Mouse (Mus musculus) MN1 (cell line): Measurements from ENCODE around the gene Cox4i2.

Experiments
- DNase-seq: peaks from one replicate; pipeline ENCODE4 v3.0.0-alpha.2; 2016; ENCODE audit warnings: low spot score

Gene Cox4i2

DNA sequence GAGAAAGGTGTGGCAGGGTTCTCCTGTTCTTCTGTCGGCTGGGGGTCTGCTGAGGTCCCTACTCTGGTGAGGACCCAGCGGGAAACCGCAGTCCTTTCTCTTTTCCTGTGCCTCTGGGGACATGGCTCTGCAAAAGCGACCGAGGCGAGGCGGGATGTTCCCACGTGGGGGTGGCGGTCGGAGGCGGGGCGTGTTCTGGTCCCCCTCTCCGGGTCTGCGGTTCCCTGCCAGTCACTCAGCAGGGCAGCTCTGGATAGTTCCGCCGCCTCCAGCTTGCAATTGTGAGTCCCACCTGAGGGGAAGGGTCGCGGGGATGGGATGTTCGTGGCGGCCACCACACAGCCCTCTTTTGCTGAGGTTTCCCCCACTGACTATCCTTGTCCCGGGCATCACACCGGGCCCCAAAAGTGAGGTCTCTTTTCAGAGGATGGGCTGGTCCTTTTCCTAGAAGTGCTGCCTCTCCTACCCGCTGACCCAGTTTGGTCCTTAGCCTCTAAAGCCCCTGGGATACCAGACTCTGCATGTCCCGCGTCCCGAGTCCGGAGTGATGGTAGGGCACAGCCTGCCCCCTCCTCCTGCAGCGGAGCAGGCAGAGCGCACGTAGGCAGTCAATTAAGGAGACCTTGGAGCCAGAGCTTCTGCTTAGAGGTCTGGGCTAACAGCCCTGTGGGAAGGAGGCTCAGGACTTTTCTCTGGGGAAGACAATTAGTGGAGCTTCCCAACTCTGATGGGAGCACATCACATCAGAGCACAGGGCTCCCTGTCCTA is at the start of gene Cox4i2:
Gene Cox4i2 (plus strand): TSS at position 230 of the 768 bp plus-strand sequence.
- DNase-seq, result peak; percentile 23

DNA sequence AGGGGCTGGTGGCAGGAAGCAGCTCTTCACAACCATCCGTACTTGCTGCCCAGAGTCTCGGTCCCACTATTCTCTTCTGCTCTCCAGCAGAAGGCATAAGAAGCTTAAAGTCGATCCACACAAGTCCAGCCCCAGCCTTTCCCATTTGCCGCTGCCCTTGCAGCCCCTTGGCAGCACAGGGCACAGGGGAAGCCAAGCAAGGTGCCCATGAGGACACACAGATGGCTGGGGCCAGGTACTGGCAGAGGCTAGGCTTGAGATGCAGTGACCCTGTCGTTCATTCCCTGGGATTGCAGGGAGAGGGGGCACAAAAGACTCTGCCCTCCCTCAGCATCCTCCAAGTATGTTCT is 49.7 kb upstream of the Cox4i2 start:
- DNase-seq, result no peak

DNA sequence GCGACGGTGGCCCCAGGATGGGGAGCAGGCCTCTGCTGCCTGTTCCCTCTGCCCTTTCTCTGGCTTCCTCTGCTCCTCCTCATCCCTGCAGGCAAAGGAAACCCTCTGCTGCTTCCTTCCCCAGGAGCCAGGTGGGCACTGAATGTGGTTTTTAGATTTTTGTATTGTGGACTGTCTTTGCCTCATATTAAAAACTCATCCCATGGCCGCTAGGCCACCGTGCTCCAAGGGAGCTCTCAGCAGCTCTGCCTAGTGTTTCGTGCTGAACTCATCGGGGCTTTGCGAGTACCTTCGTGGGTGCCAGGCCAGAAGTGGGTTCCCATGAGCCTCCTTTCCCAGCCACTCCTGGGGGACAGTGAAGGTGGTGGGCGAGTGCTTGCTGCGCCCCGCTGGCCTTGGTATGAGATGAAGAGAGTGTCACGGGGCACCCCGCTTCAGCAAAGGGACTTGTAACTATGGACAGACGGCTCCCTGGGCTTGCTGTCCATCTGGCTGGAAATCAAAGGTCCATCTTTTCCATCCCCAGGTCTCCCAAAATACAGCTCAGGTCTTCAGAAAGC is 49.1 kb upstream of the Cox4i2 start:
- DNase-seq, result no peak

DNA sequence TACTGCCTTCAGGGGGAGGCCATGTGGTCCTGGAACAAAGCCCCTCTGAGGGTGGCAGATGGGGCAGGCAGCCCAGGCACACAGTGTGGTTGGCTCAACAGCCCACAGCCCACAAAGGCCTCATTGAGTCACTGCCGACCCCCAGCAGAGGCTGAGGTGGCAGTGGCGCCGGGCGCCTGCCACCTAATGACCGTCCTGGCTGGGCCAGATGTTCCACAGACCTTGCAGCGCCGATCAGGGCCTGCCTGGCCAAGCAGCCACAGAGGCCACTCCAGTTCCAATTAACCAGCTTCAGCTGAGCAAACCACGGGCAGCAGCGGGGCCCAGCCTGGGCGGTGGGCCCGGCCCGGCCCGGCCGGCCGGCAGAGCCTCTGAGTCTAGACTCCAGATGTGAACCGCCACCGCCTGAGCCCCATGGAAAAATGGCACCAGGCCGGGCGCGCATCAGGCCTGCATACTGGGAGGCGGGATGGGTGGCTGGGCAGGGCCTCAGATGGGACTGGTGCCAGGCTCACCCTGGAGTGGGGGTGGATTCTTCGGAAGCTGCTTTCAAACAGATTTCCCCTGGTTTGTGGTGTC is 47.9 kb upstream of the Cox4i2 start:
- DNase-seq, result peak; percentile 83

DNA sequence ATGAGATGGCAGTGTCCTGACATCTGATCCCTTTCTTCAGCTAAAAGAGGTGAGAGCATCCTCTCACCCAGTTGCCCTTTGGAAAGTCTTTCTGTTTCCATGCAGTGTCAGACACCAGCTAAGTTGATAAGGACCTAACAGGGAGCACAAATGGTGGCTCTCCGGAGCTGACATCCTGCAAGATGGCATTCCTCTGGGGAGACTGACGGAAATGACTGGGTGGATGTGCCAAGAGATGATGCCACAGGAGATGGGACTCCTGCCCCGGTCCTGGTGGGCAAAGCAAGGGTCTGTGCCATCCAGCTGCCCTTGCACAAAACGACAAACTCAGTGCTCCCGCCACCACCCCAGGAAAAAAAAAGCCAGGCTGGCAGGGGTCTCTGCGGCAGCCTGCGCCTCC is 46.8 kb upstream of the Cox4i2 start:
- DNase-seq, result no peak

DNA sequence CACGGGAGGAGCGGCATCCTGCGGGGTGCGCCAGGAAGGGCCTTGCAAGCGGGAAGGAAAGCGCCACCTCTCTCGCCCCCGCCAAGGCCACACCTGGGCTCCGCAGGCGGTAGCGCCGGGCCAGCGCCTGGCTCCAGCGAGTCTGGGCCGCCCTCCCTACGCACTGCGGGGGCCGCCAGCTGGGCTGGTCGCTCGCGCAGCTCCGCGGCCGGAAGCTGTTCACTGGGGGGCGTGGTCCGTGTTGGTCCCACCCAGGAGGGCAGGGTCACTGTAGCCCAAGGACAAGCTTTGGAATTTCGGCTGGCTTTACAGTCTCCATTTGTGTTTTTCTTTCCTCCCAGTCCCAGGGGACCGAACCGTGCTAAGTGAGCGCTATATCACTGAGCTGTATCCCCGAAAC is 46.3 kb upstream of the Cox4i2 start:
- DNase-seq, result no peak

DNA sequence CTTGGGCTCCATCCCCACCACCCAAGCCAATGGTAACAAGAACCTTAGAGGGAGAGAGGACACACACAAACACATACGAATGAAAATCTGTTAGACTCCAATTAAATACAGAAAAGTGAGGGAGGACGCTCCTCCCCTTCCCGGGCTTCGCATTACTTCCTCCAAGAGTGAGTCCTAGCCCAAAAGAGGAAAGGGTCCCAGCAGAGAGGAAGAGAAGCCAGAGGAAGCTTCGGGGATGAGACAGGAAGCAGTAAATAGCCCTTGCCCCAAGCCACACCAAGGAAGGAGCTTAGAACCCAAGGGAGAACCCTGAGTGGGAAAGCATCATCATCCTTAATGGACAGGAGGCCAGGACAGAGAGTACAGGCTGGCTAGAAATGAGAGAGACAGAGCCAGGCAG is 44.9 kb upstream of the Cox4i2 start:
- no peak for DNase-seq

DNA sequence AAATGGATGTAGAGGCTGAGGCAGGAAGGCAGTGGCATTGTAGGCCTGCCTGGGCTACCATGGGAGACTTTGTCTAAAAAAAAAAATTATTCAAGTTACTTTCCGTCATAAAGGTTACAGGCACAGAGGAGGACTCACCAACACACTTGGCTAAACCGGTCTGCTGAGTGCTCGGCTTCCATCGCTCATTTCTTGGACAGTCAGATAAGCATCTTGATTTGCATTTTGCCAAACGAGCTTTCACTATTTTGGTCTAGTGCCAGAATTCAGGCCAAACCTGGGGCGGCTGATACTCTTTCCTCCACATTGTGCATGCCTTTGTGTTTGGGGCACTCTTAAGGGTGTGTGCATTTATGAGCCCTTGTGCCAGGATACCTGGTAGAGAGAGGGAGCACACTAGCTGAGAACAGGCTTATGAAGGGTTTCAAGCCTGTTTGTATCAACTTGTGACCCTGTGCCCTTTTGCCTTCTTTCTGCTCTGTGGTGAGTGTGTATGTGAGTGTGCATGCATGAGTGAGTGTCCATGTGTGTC is 37.7 kb upstream of the Cox4i2 start:
- peak; percentile 44 for DNase-seq

DNA sequence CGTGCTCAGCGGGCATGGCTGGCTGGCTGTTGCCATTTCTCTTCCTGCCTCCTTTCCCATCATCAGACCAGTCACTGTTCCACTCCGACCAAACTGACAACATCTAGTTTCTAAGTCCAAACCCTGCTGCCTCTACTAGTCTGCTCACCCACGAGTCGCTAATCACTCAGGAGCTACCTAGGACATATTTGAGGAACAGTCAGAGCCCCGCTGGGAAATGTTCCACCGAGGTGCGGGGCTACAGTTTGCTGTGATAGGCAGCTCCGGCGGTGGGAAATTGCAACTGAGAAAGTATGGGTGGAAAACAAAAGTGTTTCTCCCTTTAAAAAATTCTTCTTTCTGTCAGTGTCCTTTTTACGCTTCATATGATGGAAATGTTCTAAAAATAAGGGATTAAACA is 36.3 kb upstream of the Cox4i2 start:
- DNase-seq, result no peak

DNA sequence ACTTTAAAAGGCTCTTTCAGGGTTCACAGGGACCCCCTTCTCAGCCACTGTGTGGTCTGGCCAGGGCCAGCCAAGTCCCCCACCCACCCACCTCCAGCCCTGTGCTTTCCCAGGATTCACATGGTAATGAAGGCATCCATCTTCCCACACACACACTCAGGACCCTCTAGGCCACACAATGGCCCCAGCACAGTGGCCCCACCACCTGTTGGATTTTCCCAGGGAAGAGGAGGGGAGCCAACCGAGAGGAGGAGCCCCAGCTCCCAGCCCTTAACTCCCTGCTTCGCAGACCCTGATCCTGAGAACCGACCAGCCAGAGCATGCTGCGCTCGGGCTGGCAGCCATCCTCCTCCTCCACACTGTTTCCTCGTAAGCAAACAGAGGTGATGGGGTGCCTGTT is 35.9 kb upstream of the Cox4i2 start:
- no peak for DNase-seq

DNA sequence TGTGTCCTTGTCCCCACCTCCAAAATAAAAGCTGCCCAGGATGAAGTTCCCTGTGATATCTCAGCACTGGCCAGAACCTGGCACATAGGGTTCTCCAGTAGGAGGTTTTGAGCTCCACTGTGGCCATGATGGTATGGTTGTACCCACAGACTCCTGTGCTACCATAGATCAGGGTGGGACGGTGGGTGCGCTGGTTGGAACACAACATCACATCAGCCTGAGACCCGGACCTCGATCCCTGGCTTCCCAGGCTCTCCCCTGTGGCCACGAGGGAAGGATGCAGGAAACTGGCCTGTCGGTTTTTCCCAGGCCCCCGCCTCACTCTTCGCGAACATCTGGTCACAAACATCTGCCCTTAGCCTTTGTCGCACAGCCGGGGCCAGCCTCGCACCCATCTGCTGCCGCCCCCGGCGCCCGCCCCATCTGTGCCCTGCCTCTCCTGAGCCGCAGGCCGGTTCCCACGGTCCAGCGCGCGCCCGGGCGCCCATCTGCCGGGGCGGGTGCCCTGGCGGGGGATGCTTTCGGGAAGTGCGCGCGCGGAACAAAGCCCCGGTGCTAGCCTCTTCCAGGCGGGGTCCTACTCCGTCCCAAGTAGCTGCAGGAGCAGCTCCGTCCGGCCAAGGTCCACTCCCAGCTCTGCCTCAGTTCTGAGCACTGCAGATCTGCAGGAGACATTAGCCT is 30.2 kb upstream of the Cox4i2 start:
- no peak for DNase-seq

DNA sequence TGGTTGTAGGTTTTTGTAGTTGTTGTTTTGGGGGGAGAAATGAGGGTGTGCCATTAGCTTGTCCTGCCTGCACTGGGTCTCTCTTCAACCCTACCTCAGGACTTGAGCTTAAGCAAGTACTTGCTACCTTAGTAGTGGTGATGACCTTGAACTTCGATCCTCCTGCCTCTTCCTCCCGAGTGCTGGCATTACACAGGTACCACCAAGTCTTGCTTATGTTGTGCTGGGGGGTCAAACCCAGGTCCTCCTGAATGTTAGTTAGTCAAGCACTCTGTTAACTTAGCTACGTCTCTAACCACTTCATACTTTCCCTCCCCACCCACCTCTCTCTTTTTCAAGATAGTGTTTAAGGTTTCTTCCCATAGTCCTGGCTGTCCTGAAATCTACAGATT is 29.6 kb upstream of the Cox4i2 start:
- no peak for DNase-seq

DNA sequence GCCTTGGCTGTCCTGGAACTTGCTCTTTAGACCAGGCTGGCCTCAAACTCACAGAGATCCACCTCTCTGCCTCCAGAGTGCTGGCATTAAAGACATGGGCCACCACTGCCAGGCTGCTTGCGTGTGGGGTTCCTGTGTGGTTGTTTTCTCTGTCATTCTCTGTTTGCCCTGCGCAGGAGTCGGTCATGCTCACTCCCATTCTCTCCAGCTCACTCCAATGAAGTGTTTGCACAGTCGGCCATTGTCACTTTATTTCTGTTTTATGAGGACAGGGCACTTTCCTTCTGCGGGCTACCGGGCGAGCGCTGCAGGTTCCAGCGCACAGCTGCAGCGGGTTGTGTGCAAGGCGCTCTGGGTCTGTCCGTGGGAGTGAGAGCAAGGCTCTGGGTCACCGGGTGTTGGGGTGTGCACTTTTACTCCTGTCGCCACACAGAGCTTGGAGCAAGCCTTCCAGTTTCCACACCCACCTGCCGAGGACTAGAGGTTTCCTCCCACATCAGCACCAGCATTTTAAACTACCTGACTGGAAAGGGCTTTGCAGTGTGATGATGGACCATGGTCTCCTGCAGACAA is 28.7 kb upstream of the Cox4i2 start:
- no peak for DNase-seq

DNA sequence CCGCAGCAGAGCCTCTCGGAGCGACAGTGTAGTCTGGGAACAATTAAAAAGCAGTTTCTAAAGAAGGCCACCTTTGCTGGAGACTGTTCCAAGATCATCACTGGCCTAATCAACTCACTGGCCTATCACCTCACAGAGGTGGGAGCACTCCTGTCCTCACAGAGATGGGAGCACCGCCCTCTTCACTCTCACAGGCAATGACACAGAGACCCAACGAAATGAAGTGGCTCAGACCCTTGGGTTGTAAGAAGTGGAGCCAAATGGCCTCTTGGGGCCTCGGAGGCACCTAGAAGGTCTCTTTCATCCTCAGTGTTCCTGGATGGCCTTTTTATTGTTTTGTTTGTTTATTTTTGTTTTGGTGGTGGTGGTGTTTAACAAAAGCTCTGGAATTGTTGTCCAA is 27.8 kb upstream of the Cox4i2 start:
- DNase-seq, result no peak

DNA sequence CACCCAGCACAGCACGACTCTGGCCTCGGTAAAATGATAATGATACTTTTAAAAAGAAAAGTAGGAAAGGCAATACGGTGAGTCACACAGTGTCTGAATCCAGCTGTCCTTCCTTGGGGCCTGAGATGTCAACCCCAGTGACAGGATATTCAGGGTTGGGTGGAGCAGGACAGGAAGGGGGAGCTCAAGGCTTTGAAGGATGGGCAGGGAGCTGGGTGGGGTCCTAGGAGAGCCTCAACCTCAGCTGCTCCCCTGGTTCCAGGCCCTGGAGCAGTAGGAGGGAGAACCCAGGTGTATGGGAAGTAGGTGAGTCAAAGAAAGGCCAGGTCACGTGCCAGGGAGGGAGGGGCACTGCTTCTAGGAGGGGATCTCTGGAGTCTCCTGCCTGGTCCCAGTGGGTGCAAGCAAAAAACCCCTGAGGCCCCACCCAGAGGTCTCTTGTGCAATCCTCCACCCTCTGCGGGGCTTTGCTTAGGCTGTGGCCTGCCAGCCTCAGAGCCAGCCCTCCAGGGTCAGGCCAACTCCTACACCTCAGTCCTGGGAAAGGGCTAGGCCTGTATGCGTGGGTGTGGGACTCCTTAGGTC is 27.1 kb upstream of the Cox4i2 start:
- no peak for DNase-seq

DNA sequence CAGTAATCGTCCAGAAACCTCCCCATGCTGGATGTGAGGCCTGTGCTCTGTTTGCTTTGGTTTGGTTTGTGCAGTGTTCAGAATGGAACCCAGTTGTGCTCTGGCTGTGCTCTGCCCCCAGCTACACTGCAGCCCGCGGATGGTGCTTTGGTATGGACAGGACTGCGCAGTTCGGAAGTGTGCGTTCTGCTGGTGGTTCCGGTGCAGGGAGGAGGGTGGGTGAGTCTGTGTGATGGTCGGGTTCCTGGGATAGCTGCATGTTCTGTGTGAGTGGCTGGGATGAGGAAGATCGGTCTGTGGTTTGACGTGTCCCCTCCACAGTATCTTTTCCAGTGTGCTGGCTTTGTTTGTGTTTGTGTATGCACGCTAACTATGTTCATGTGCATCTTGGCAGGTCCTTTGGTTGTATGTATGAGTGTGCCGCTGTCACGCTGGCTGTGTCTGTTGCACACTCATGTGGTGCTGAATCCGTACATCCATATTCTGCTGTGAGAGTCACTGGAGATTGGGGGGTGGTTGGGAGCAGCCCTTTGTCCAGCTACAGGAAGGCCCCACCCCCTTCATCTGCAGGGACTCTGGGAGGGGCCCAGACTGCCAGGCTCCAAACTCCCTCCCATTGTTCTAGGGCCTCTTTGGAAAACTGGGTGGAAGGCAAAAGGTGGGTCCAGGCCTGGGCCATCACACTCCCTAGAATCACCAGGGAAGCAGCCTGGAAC is 26.0 kb upstream of the Cox4i2 start:
- no peak for DNase-seq

DNA sequence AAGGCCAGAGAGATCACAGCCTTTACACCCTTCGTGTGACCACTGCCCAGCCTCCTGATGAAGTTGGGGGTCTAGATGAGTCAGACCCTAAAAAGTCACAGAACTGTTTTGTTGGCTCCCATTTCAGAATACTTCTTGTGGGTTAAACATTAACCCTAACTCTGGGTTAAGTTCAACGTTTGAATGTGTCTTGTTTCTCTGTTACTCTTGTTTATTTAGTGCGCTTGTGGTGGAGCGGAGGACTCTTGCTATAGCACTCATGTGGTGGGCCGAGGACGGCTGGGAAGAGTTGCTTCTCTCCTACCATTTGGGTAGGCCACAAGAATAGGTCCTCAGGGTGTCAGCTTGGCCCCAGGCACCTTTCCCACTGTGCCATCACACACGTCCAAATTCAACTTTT is 25.4 kb upstream of the Cox4i2 start:
- no peak for DNase-seq

DNA sequence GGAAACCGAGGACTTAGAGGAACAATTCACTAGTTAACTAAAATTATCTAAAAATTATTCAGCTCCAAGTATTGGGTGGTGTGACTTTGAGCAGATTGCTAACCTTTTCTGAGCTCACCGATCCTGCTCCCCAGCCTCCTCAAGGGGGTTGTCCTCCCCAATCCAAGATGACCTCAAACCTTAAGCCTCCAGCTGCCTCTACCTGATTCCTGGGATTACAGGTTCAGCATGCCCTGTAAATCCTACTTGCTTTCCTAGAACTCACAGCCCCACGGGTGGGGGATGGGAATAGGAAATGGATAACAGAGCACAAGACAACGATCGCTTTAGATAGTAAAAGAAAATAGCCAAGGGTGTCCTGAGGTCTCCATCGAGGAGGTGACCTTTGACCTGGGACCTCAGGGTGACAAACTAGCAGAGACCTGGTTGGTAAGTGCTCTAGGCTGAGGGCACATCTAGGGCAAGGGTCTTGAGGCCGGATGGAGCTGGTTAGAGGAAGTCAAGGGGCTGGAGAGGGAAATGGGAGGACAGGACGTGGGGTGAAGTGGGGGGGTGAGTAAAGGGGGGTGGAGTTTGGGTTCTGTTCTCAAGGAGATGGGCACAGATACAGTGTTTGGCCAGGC is 24.8 kb upstream of the Cox4i2 start:
- DNase-seq, result no peak

DNA sequence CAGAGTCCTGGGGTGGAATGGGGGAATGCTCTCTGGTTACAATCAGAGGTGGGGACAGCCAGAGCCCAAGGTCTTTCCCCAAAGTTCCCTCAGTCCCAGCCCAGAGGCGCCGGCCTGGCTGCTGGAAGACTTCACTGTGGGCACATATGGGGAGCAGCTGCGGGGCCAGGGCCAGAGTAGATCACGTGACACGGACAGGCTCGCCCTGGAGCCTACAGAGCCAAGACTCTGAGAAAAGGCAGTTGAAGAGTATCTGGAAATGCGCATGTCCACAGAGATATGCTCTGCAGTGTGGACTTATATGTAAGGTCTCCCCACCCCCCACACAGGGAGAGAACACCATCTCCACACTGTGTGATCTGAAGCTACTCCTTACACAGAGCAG is 24.3 kb upstream of the Cox4i2 start:
- DNase-seq, result peak; percentile 57

DNA sequence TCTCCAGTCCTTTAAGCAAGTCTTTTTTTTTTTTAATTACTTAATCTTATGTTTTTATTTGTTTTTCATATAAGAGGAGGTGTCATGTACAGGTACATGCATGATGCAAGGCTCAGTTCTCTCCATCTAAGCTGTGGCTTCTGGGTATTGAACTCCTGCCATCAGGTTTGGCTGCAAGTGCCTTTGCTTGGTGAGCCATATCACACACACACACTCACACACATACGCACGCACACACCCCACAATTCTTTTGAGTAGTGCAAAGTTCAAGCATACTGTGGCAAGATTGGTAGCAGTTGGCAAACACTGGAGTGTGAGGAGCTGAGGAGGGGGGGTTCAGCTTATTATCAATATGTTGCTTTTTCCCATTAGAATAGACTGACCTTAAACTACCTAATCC is 20.8 kb upstream of the Cox4i2 start:
- DNase-seq, result no peak

DNA sequence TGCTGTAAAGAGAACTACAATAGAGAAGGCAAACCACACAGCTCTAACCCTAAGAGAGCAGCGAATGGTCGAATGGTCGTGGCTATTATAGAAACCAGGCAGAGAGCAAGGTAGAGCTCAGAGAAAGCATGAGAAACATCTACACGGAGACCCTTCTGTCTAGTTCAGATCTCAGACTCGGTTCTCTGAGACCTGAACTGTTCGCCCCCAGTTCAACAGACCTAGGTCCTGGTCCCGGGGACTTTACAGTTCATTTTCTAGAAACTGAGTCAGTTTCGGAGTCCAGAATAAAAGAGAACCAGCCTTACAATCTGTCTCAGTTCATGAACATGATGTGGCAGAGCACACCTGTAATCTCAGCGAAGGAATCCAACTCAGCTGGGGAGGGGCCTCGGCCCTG is 19.5 kb upstream of the Cox4i2 start:
- DNase-seq, result no peak
